Mouse (Mus musculus) limb, embryonic 15.5 days (tissue): Measurements from ENCODE around the gene Atl3. TPM values are rescaled to one million over a fixed set of nuclear protein-coding genes. Genes with fewer than 3 reads are reported as not detected.

Source experiments
- polyA plus RNA-seq: library from polyadenylated mRNA; unstranded; fragments of >200 nt; fragmentation: Nextera tagmentation; extraction: Ambion mirVana; gene quantifications from 2 replicates; pipeline ENCODE4 v1.2.1, GENCODE M21; 2015

Gene Atl3
- polyA plus RNA-seq, 1 experiment from 2014 or later, result 16.6 TPM

Other genes starting within 250 kb of the Atl3 start
- 16.9 TPM in 2 replicates for gene Rcor2, start 226.7 kb upstream of the Atl3 start, polyA plus RNA-seq
- gene Mark2, start 152.2 kb upstream of the Atl3 start, polyA plus RNA-seq, result 41.1 and 46.4 TPM in 2 replicates
- gene Spindoc, start 111.0 kb upstream of the Atl3 start, polyA plus RNA-seq, result 24.8 and 26.0 TPM in 2 replicates
- 6.4 and 7.8 TPM in 2 replicates for gene 2700081O15Rik, start 76.4 kb upstream of the Atl3 start, polyA plus RNA-seq
- 122 and 129 TPM in 2 replicates for gene Rtn3, start 10.8 kb upstream of the Atl3 start, polyA plus RNA-seq
- gene Pla2g16, start 63.4 kb downstream of the Atl3 start, polyA plus RNA-seq, result 12.9 and 15.8 TPM in 2 replicates
- gene Lgals12, start 113.2 kb downstream of the Atl3 start, polyA plus RNA-seq, result 0.64 and 0.96 TPM in 2 replicates
- 0.27 TPM in 1 of 2 replicates, not detected in the other for gene Hrasls5, start 118.5 kb downstream of the Atl3 start, polyA plus RNA-seq
- not detected in 2 replicates for gene Slc22a19, start 217.3 kb downstream of the Atl3 start, polyA plus RNA-seq